Mouse (Mus musculus) myocyte (in vitro differentiated cells): ENCODE results near the gene Mvp.

Experiments
- CEBPB ChIP-seq: IDR thresholded peaks from 2 replicates; pipeline ENCODE4 v1.6.1; 2011; ENCODE audit warnings: mild to moderate bottlenecking, moderate library complexity; ENCODE audit not compliant: poor library complexity, insufficient read depth, severe bottlenecking
- MYOG ChIP-seq, 3 experiments: IDR thresholded peaks; one replicate each; pipeline ENCODE4 v1.6.1; 2011; ENCODE audit warnings: control low read depth in 2 of 3, low read depth in 2 of 3, mild to moderate bottlenecking in 2 of 3; ENCODE audit not compliant: insufficient read length in 2 of 3, control insufficient read depth in 1 of 3, insufficient read depth in 1 of 3
- POLR2A ChIP-seq: IDR thresholded peaks from one replicate; pipeline ENCODE4 v1.6.1; 2011; ENCODE audit warnings: low read depth, mild to moderate bottlenecking, control low read depth, moderate library complexity; ENCODE audit not compliant: insufficient read length
- TCF12 ChIP-seq: IDR thresholded peaks from one replicate; pipeline ENCODE4 v1.6.1; 2011; ENCODE audit warnings: mild to moderate bottlenecking, control low read depth; ENCODE audit not compliant: poor library complexity, insufficient read depth, severe bottlenecking

GRCm38 (mm10) chr7:127004122-127004875, 10.1 kb downstream of the Mvp start:
- TF ChIP-seq MYOG (IDR thresholded peaks at IDR 0.05; ENCODE audit: control insufficient read depth in 1 of 3, insufficient read depth in 1 of 3, insufficient read length in 2 of 3, low read depth in 2 of 3) = no peak
- TF ChIP-seq POLR2A = no peak
- TF ChIP-seq TCF12 = no peak
- no peak for TF ChIP-seq CEBPB
